Mouse (Mus musculus): ENCODE measurements around the gene Ccdc155. TPM values are rescaled to one million over a fixed set of nuclear protein-coding genes. Genes with fewer than 3 reads are reported as not detected.

Ccdc155 gene
- polyA plus RNA-seq, 1 experiment from 2014 or later: 0.53 TPM

DNA sequence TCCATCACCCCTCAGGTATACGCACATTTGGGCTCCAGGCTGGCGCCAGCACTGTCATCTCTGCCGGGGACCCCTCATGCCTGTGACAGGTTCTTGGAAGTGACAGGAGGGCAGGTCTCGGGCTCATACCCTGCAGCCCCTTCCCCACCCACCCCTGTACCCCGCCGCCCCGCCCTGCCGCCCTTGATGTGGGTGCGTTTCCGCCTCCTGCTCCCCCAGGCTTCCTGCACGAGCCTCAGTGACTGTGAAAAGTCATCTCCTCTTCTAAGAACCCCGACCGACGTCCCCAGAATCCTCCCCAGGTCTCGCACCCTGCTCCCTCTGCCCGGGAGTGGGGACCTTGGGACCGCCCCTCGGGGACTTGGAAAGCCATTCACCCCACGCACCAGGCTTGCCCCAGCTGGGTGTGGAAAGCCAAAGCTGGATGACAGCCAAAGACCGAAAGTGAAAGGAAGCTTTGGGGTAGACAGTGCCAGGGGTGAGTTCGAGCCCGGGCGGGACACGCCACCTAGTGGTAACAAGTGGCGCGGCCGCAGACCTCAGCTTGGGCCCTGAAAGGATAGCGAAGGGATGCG, 68.6 kb downstream of the Ccdc155 start, which contains the start of the genes Gm45713 and Flt3l:
Gene Gm45713 (minus strand): TSS at position 239 of the 575 bp plus-strand sequence.
Gene Flt3l (minus strand): TSS at position 440 of the 575 bp plus-strand sequence.
- Histone ChIP-seq H3K4me1 (replicated peaks; ENCODE audit: control insufficient read depth, insufficient read depth, low read length) (peaks cover 36% of the 10 kb centered on the region), H3K4me3 (ENCODE audit: low read depth, low read length) (peak within 1 kb of the TSS; percentile 69)
- ATAC-seq (replicated peaks; ENCODE audit: low FRiP score): peak; percentile 72

DNA sequence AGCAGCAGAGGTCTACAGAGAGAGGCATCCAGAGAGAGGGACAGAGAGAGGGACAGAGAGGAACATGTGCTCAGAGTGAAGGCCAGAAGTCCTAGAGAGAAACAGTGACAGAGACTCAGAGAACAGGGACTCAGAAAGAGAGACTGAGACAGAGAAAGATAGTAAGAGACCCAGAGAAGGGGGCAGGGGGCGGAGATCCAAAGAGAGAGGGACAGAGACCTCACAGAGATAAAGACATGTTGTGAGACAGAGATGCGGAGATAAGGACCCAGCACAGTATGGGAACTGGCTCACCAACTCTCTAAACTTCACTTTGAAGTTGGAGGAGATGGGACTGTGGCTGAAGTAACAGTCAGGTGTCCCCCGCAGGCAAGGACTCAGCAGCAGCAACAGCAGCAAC, 69.3 kb downstream of the Ccdc155 start:
- Histone ChIP-seq H3K27ac (ENCODE audit: low read depth, low read length) (peak overlapping the region; percentile 89), H3K27me3 (replicated peaks; ENCODE audit: control insufficient read depth, insufficient read depth, low read length) (no peaks in the 10 kb centered on the region), H3K4me2 (peak overlapping the region; percentile 86), H3K36me3 (ENCODE audit: control insufficient read depth, insufficient read depth, low read length) (no peaks in the 10 kb centered on the region), H3K4me1 (replicated peaks; ENCODE audit: control insufficient read depth, insufficient read depth, low read length) (peaks cover 36% of the 10 kb centered on the region), H3K4me3 (ENCODE audit: low read depth, low read length) (peak overlapping the region; percentile 69), H3K9ac (ENCODE audit: low read depth, low read length) (peak overlapping the region; percentile 74), H3K9me3 (ENCODE audit: control insufficient read depth, low read length) (no peaks in the 10 kb centered on the region)
- DNase-seq (ENCODE audit: low spot score): no peak
- ATAC-seq (replicated peaks; ENCODE audit: low FRiP score): no peak; the same call in 1 of the 2 replicates
- WGBS: 36% methylated on average over 3 of the region's 3 CpGs

More for the DNA sequence above, 68.6 kb downstream of the Ccdc155 start, which contains the start of the genes Gm45713 and Flt3l:
- peak; percentile 88 for DNase-seq (ENCODE audit: low spot score)
- Histone ChIP-seq H3K9me3 (ENCODE audit: control insufficient read depth, low read length) (no peaks in the 10 kb centered on the region), H3K4me2 (peak within 1 kb of the TSS; percentile 86), H3K27me3 (replicated peaks; ENCODE audit: control insufficient read depth, insufficient read depth, low read length) (no peaks in the 10 kb centered on the region), H3K36me3 (ENCODE audit: control insufficient read depth, insufficient read depth, low read length) (no peaks in the 10 kb centered on the region), H3K9ac (ENCODE audit: low read depth, low read length) (peak within 1 kb of the TSS; percentile 74), H3K27ac (ENCODE audit: low read depth, low read length) (peak within 1 kb of the TSS; percentile 89)
- WGBS: 1% methylated on average over 29 of the region's 29 CpGs

DNA sequence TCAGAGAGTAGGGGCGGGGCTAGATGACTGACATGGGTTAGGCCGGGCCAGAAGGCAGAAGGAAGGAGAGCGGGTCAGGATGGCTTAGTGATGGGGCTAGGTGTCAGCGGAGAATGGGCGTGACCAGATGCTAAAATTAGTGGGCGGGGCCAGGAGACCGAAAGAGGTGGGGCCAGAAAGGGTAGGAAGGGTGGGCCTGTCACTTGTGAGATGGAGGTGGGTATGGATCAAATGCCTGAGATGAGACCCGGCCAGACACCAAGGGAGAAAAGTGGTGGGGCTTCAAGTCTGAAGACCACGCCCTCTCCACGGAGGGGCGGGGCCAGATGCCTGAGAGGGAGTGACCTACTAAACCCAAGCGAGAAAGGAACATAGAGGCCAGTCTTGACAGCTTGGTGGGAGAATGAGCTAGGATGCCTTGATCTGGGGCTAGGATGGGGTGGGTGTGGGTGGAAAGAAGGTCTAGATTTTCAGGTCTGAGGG, 70.1 kb downstream of the Ccdc155 start:
- Histone ChIP-seq H3K36me3 (ENCODE audit: control insufficient read depth, insufficient read depth, low read length) (no peaks in the 10 kb centered on the region), H3K9ac (ENCODE audit: low read depth, low read length) (peak overlapping the region; percentile 74), H3K9me3 (ENCODE audit: control insufficient read depth, low read length) (no peaks in the 10 kb centered on the region), H3K4me2 (peak overlapping the region; percentile 86), H3K4me1 (replicated peaks; ENCODE audit: control insufficient read depth, insufficient read depth, low read length) (peaks cover 44% of the 10 kb centered on the region), H3K4me3 (ENCODE audit: low read depth, low read length) (peak overlapping the region; percentile 69), H3K27me3 (replicated peaks; ENCODE audit: control insufficient read depth, insufficient read depth, low read length) (no peaks in the 10 kb centered on the region), H3K27ac (ENCODE audit: low read depth, low read length) (peak overlapping the region; percentile 89)
- 5% methylated on average over 12 of the region's 12 CpGs for WGBS
- DNase-seq (ENCODE audit: low spot score) (no peak), ATAC-seq (replicated peaks; ENCODE audit: low FRiP score) (peak; percentile 53)

Small RNA genes within 50 kb of the gene (microRNA-seq; reads per million reads assigned to microRNA genes)
- not detected for gene Mir7055 (ENCODE audit: borderline number of aligned reads)

Other genes starting within 250 kb of the Ccdc155 start
- 8.2 and 8.5 TPM in 2 replicates for gene Cpt1c, start 230.0 kb downstream of the Ccdc155 start, polyA plus RNA-seq (2014; fragmentation: Nextera tagmentation; extraction: Ambion mirVana)
- gene Prmt1, start 218.3 kb downstream of the Ccdc155 start, polyA plus RNA-seq (2014; fragmentation: Nextera tagmentation; extraction: Ambion mirVana): 175 and 186 TPM in 2 replicates
- 76.2 and 88.4 TPM in 2 replicates for gene Irf3, start 207.2 kb downstream of the Ccdc155 start, polyA plus RNA-seq (2014; fragmentation: Nextera tagmentation; extraction: Ambion mirVana)
- gene Bcl2l12, start 206.2 kb downstream of the Ccdc155 start, polyA plus RNA-seq (2014; fragmentation: Nextera tagmentation; extraction: Ambion mirVana): 39.6 and 41.1 TPM in 2 replicates
- gene Scaf1, start 188.5 kb downstream of the Ccdc155 start, polyA plus RNA-seq (2014; fragmentation: Nextera tagmentation; extraction: Ambion mirVana): 37.5 and 40.1 TPM in 2 replicates
- gene Rras, start 186.9 kb downstream of the Ccdc155 start, polyA plus RNA-seq (2014; fragmentation: Nextera tagmentation; extraction: Ambion mirVana): 19.3 and 21.6 TPM in 2 replicates
- 7.3 and 8.7 TPM in 2 replicates for gene Prr12, start 152.0 kb downstream of the Ccdc155 start, polyA plus RNA-seq (2014; fragmentation: Nextera tagmentation; extraction: Ambion mirVana)
- 60.9 and 63.0 TPM in 2 replicates for gene Nosip, start 142.5 kb downstream of the Ccdc155 start, polyA plus RNA-seq (2014; fragmentation: Nextera tagmentation; extraction: Ambion mirVana)
- 12.0 and 12.4 TPM in 2 replicates for gene Prrg2, start 142.2 kb downstream of the Ccdc155 start, polyA plus RNA-seq (2014; fragmentation: Nextera tagmentation; extraction: Ambion mirVana)
- gene Rcn3, start 112.7 kb downstream of the Ccdc155 start, polyA plus RNA-seq (2014; fragmentation: Nextera tagmentation; extraction: Ambion mirVana): 146 and 163 TPM in 2 replicates
- 33.2 and 33.8 TPM in 2 replicates for gene Fcgrt, start 101.0 kb downstream of the Ccdc155 start, polyA plus RNA-seq (2014; fragmentation: Nextera tagmentation; extraction: Ambion mirVana)
- gene Rps11, start 80.5 kb downstream of the Ccdc155 start, polyA plus RNA-seq (2014; fragmentation: Nextera tagmentation; extraction: Ambion mirVana): 2,085 and 2,209 TPM in 2 replicates
- gene Rpl13a, start 76.1 kb downstream of the Ccdc155 start, polyA plus RNA-seq (2014; fragmentation: Nextera tagmentation; extraction: Ambion mirVana): 1,710 and 1,879 TPM in 2 replicates
- 0.41 and 1.1 TPM in 2 replicates for gene Gm45713, start 68.7 kb downstream of the Ccdc155 start, polyA plus RNA-seq (2014; fragmentation: Nextera tagmentation; extraction: Ambion mirVana)
- 9.7 and 10.5 TPM in 2 replicates for gene Flt3l, start 68.5 kb downstream of the Ccdc155 start, polyA plus RNA-seq (2014; fragmentation: Nextera tagmentation; extraction: Ambion mirVana)
- 86.2 and 87.7 TPM in 2 replicates for gene Pih1d1, start 50.6 kb downstream of the Ccdc155 start, polyA plus RNA-seq (2014; fragmentation: Nextera tagmentation; extraction: Ambion mirVana)
- gene Aldh16a1, start 50.3 kb downstream of the Ccdc155 start, polyA plus RNA-seq (2014; fragmentation: Nextera tagmentation; extraction: Ambion mirVana): 56.0 and 60.6 TPM in 2 replicates
- 0.57 and 0.74 TPM in 2 replicates for gene Slc17a7, start 40.9 kb downstream of the Ccdc155 start, polyA plus RNA-seq (2014; fragmentation: Nextera tagmentation; extraction: Ambion mirVana)
- not detected in 2 replicates for gene Gfy, start 25.3 kb downstream of the Ccdc155 start, polyA plus RNA-seq (2014; fragmentation: Nextera tagmentation; extraction: Ambion mirVana)
- gene Pth2, start 23.9 kb downstream of the Ccdc155 start, polyA plus RNA-seq (2014; fragmentation: Nextera tagmentation; extraction: Ambion mirVana): not detected in 2 replicates
- 2.8 TPM in 2 replicates for gene Dkkl1, start 7.3 kb upstream of the Ccdc155 start, polyA plus RNA-seq (2014; fragmentation: Nextera tagmentation; extraction: Ambion mirVana)
- 69.3 and 75.9 TPM in 2 replicates for gene Tead2, start 10.9 kb upstream of the Ccdc155 start, polyA plus RNA-seq (2014; fragmentation: Nextera tagmentation; extraction: Ambion mirVana)
- gene Cd37, start 34.2 kb upstream of the Ccdc155 start, polyA plus RNA-seq (2014; fragmentation: Nextera tagmentation; extraction: Ambion mirVana): 14.4 and 19.5 TPM in 2 replicates
- 0.19 TPM in 1 of 2 replicates, not detected in the other for gene Slc6a16, start 36.2 kb upstream of the Ccdc155 start, polyA plus RNA-seq (2014; fragmentation: Nextera tagmentation; extraction: Ambion mirVana)
- not detected in 2 replicates for gene Slc6a21, start 72.6 kb upstream of the Ccdc155 start, polyA plus RNA-seq (2014; fragmentation: Nextera tagmentation; extraction: Ambion mirVana)
- 2.3 and 3.9 TPM in 2 replicates for gene Trpm4, start 128.9 kb upstream of the Ccdc155 start, polyA plus RNA-seq (2014; fragmentation: Nextera tagmentation; extraction: Ambion mirVana)
- 0.12 and 0.30 TPM in 2 replicates for gene Hrc, start 130.4 kb upstream of the Ccdc155 start, polyA plus RNA-seq (2014; fragmentation: Nextera tagmentation; extraction: Ambion mirVana)
- 2.0 and 2.1 TPM in 2 replicates for gene Ppfia3, start 162.1 kb upstream of the Ccdc155 start, polyA plus RNA-seq (2014; fragmentation: Nextera tagmentation; extraction: Ambion mirVana)
- gene Lin7b, start 165.7 kb upstream of the Ccdc155 start, polyA plus RNA-seq (2014; fragmentation: Nextera tagmentation; extraction: Ambion mirVana): 0.35 TPM in 1 of 2 replicates, not detected in the other
- gene Snrnp70, start 190.8 kb upstream of the Ccdc155 start, polyA plus RNA-seq (2014; fragmentation: Nextera tagmentation; extraction: Ambion mirVana): 51.6 and 64.4 TPM in 2 replicates
- gene Kcna7, start 200.8 kb upstream of the Ccdc155 start, polyA plus RNA-seq (2014; fragmentation: Nextera tagmentation; extraction: Ambion mirVana): 0.18 TPM in 1 of 2 replicates, not detected in the other
- gene Ntf5, start 208.8 kb upstream of the Ccdc155 start, polyA plus RNA-seq (2014; fragmentation: Nextera tagmentation; extraction: Ambion mirVana): 2.0 and 2.5 TPM in 2 replicates
- 0.26 TPM in 1 of 2 replicates, not detected in the other for gene Lhb, start 215.9 kb upstream of the Ccdc155 start, polyA plus RNA-seq (2014; fragmentation: Nextera tagmentation; extraction: Ambion mirVana)
- 21.4 and 23.7 TPM in 2 replicates for gene Gys1, start 230.0 kb upstream of the Ccdc155 start, polyA plus RNA-seq (2014; fragmentation: Nextera tagmentation; extraction: Ambion mirVana)
- 240 and 250 TPM in 2 replicates for gene Ruvbl2, start 233.2 kb upstream of the Ccdc155 start, polyA plus RNA-seq (2014; fragmentation: Nextera tagmentation; extraction: Ambion mirVana)

Data from liver, embryonic 11.5 days (tissue).